Mouse (Mus musculus): ENCODE measurements around the gene Tomm6. TPM values are rescaled to one million over a fixed set of nuclear protein-coding genes. Genes with fewer than 3 reads are reported as not detected.

Tomm6 gene
- 54.7 and 55.8 TPM in 2 replicates for total RNA-seq (2012; rRNA removed)

DNA sequence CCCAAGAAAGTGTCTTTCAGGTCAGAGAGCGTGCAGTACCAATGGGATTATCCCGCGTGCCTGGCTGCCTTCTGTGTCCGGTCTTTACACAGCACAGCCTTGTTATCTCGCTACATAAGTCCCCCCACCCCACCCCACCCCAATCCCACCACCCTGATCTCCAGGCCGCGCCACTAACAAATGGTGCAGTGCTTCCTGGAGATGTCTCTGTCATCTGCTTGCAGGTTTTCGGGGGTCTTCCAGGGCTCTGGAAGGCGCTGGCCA is at the start of gene Tomm6:
Gene Tomm6 (minus strand): TSS at position 43 of the 264 bp plus-strand sequence.
- H3K9me3 ChIP-seq (ENCODE audit: control insufficient read depth, insufficient read depth, low read depth, low read length), result no peaks in the 10 kb centered on the region
- in situ Hi-C loops (cut with MboI; ENCODE audit: low sequenced_read_pairs in 2 of 2, unreplicated experiment in 2 of 2), result no loop called here
- TF ChIP-seq ZC3H11A (IDR thresholded peaks at IDR 0.05; ENCODE audit: borderline replicate concordance, low read depth, low read length), result no peak
- TF ChIP-seq MAFK (IDR thresholded peaks at IDR 0.05; ENCODE audit: insufficient read depth, low read depth, low read length), result no peak
- no peak for TF ChIP-seq HCFC1 (IDR thresholded peaks at IDR 0.05; ENCODE audit: borderline replicate concordance, insufficient read depth, low read length)
- no peak for TF ChIP-seq ZNF384 (IDR thresholded peaks at IDR 0.05; ENCODE audit: low read depth, low read length)
- TF ChIP-seq CHD2 (IDR thresholded peaks at IDR 0.05; ENCODE audit: low read depth, low read length), result no peak

DNA sequence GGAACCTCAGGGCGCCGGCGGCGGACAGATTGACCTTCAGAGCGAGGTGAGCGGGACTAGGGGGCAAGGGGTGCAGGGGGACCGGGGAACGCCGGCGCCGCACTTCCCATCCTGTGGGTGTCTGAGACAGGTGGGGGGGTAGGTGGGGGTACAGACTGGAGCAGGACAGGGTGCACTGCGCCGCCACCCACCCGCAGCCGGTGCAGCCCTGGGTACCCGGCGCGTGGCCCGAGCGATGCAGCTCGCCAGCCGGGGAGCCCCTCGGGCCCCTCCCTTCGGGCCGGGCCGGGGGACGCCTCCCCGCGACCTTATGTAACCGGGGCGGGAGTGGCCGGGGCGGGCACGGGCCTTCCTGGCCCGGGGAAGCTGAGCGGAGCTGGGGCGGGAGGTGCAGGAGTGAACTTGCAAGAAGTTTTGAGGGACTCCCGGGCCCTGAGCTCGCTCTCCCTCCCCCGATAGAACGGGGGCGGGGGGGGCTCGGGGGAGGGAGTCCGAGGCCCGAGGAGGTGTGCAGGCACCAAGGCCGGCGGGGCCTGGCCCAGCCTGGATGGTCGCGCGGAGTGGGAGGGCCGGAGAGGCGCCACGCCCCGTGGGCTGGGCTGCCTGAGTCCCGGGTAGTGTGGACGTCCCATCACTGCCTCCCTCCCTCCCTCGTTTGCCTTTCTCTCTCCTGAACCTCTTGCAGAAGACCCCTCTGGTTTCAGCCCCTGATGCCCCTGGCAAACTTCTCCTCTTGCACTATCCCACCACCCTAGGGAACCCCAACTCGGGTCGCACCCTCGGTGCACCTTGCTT is 49.3 kb upstream of the Tomm6 start:
- Histone ChIP-seq H3K4me1 (ENCODE audit: control insufficient read depth in 2 of 2, insufficient read depth in 2 of 2, low read length in 2 of 2, poor library complexity in 1 of 2) (peaks cover 5 to 36% of the 10 kb centered on the region in 2 experiments), H3K27ac (ENCODE audit: insufficient read depth, low read depth, low read length, poor library complexity, severe bottlenecking) (peak overlapping the region; percentile 79; the same call in 1 of the 2 replicates), H3K9me3 (ENCODE audit: control insufficient read depth, insufficient read depth, low read depth, low read length) (no peaks in the 10 kb centered on the region), H3K9ac (ENCODE audit: insufficient read depth, low read depth, low read length, poor library complexity, severe bottlenecking) (peak overlapping the region; percentile 74), H3K36me3 (ENCODE audit: control insufficient read depth, insufficient read depth, low read length, poor library complexity, severe bottlenecking) (no peaks in the 10 kb centered on the region), H3K4me3 (ENCODE audit: insufficient read depth in 1 of 2, low read depth in 1 of 2, low read length in 2 of 2, poor library complexity in 1 of 2, severe bottlenecking in 1 of 2) (peak overlapping the region; percentile 75 to 88)
- in situ Hi-C loops (cut with MboI; ENCODE audit: low sequenced_read_pairs in 2 of 2, unreplicated experiment in 2 of 2), result no loop called here
- peak; percentile 57 for DNase-seq (ENCODE audit: low read depth, low spot score)
- TF ChIP-seq ZC3H11A (IDR thresholded peaks at IDR 0.05; ENCODE audit: borderline replicate concordance, low read depth, low read length) (no peak), HCFC1 (IDR thresholded peaks at IDR 0.05; ENCODE audit: borderline replicate concordance, insufficient read depth, low read length) (0 out of 2 replicates have a peak, but pooled peaks have one; percentile 28), CHD2 (IDR thresholded peaks at IDR 0.05; ENCODE audit: low read depth, low read length) (no peak), MAFK (IDR thresholded peaks at IDR 0.05; ENCODE audit: insufficient read depth, low read depth, low read length) (no peak), ZNF384 (IDR thresholded peaks at IDR 0.05; ENCODE audit: low read depth, low read length) (no peak)

More for the DNA sequence above, at the start of gene Tomm6:
- DNase-seq (ENCODE audit: low read depth, low spot score), result no peak
- H3K4me3 ChIP-seq (ENCODE audit: insufficient read depth in 1 of 2, low read depth in 1 of 2, low read length in 2 of 2, poor library complexity in 1 of 2, severe bottlenecking in 1 of 2), result peak within 1 kb of the TSS; percentile 85 to 95
- H3K36me3 ChIP-seq (ENCODE audit: control insufficient read depth, insufficient read depth, low read length, poor library complexity, severe bottlenecking), result peaks cover 15% of the 10 kb centered on the region
- H3K27ac ChIP-seq (ENCODE audit: insufficient read depth, low read depth, low read length, poor library complexity, severe bottlenecking), result peak within 1 kb of the TSS; percentile 72
- H3K9ac ChIP-seq (ENCODE audit: insufficient read depth, low read depth, low read length, poor library complexity, severe bottlenecking), result peak within 1 kb of the TSS; percentile 96
- H3K4me1 ChIP-seq (ENCODE audit: control insufficient read depth in 2 of 2, insufficient read depth in 2 of 2, low read length in 2 of 2, poor library complexity in 1 of 2), result peaks cover 3 to 6% of the 10 kb centered on the region in 2 experiments; a peak in 1 of 4 replicates

DNA sequence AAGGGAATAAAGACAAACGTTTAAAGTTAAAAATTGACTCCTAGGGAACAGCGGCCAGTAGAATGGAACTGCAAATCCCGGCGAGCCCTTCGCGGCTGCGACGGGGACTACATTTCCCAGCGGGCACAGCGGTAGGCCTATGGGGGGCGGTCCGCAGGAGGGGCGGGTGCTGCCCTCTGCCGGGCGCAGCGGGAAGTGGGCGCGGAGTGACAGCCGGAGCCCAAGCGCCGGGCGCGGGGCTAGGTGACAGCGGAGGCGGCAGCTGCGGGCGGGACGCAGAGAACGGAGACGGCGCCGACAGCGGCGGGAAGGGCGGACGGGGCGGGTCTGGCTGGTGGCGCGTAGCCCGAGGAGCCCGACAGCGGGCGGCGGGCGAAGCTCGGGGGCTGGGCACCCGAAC is 48.7 kb upstream of the Tomm6 start, which contains the start of gene Tfeb:
Gene Tfeb (plus strand): TSS at position 175 of the 400 bp plus-strand sequence.
- Histone ChIP-seq H3K27ac (ENCODE audit: insufficient read depth, low read depth, low read length, poor library complexity, severe bottlenecking) (peak within 1 kb of the TSS; percentile 79), H3K9me3 (ENCODE audit: control insufficient read depth, insufficient read depth, low read depth, low read length) (no peaks in the 10 kb centered on the region), H3K9ac (ENCODE audit: insufficient read depth, low read depth, low read length, poor library complexity, severe bottlenecking) (peak within 1 kb of the TSS; percentile 74), H3K4me3 (ENCODE audit: insufficient read depth in 1 of 2, low read depth in 1 of 2, low read length in 2 of 2, poor library complexity in 1 of 2, severe bottlenecking in 1 of 2) (peak within 1 kb of the TSS; percentile 75 to 88), H3K36me3 (ENCODE audit: control insufficient read depth, insufficient read depth, low read length, poor library complexity, severe bottlenecking) (no peaks in the 10 kb centered on the region), H3K4me1 (ENCODE audit: control insufficient read depth in 2 of 2, insufficient read depth in 2 of 2, low read length in 2 of 2, poor library complexity in 1 of 2) (peaks cover 5 to 43% of the 10 kb centered on the region in 2 experiments)
- peak; percentile 82 for DNase-seq (ENCODE audit: low read depth, low spot score)
- in situ Hi-C loops (cut with MboI; ENCODE audit: low sequenced_read_pairs in 2 of 2, unreplicated experiment in 2 of 2), result no loop called here
- TF ChIP-seq HCFC1 (IDR thresholded peaks at IDR 0.05; ENCODE audit: borderline replicate concordance, insufficient read depth, low read length), result peak; percentile 99
- TF ChIP-seq MAFK (IDR thresholded peaks at IDR 0.05; ENCODE audit: insufficient read depth, low read depth, low read length), result no peak
- TF ChIP-seq CHD2 (IDR thresholded peaks at IDR 0.05; ENCODE audit: low read depth, low read length), result no peak

- H3K9me3 ChIP-seq (ENCODE audit: control insufficient read depth, insufficient read depth, low read depth, low read length), result no peaks in the 10 kb centered on the region
- H3K36me3 ChIP-seq (ENCODE audit: control insufficient read depth, insufficient read depth, low read length, poor library complexity, severe bottlenecking), result no peaks in the 10 kb centered on the region
- no peak overlapping the region for H3K4me3 ChIP-seq (ENCODE audit: insufficient read depth in 1 of 2, low read depth in 1 of 2, low read length in 2 of 2, poor library complexity in 1 of 2, severe bottlenecking in 1 of 2)
- H3K4me1 ChIP-seq (ENCODE audit: control insufficient read depth in 2 of 2, insufficient read depth in 2 of 2, low read length in 2 of 2, poor library complexity in 1 of 2), result peaks cover 5 to 48% of the 10 kb centered on the region in 2 experiments
- no peak for TF ChIP-seq ZC3H11A (IDR thresholded peaks at IDR 0.05; ENCODE audit: borderline replicate concordance, low read depth, low read length)
- no peak for TF ChIP-seq HCFC1 (IDR thresholded peaks at IDR 0.05; ENCODE audit: borderline replicate concordance, insufficient read depth, low read length)
- no peak for TF ChIP-seq CHD2 (IDR thresholded peaks at IDR 0.05; ENCODE audit: low read depth, low read length)
- no peak for TF ChIP-seq MAFK (IDR thresholded peaks at IDR 0.05; ENCODE audit: insufficient read depth, low read depth, low read length)
- no peak for TF ChIP-seq ZNF384 (IDR thresholded peaks at IDR 0.05; ENCODE audit: low read depth, low read length)
- H3K9ac ChIP-seq (ENCODE audit: insufficient read depth, low read depth, low read length, poor library complexity, severe bottlenecking), result no peak overlapping the region; the same call in 1 of the 2 replicates
- no peak for DNase-seq (ENCODE audit: low read depth, low spot score)
- in situ Hi-C loops (cut with MboI; ENCODE audit: low sequenced_read_pairs in 2 of 2, unreplicated experiment in 2 of 2), result no loop called here
- peak overlapping the region; percentile 67 for H3K27ac ChIP-seq (ENCODE audit: insufficient read depth, low read depth, low read length, poor library complexity, severe bottlenecking)
Measured at GRCm38 (mm10) chr17:47735553-47736100, 47.4 kb upstream of the Tomm6 start.
